ENCODE assay signal across 8 mouse cellular contexts in the genomic region with DNA sequence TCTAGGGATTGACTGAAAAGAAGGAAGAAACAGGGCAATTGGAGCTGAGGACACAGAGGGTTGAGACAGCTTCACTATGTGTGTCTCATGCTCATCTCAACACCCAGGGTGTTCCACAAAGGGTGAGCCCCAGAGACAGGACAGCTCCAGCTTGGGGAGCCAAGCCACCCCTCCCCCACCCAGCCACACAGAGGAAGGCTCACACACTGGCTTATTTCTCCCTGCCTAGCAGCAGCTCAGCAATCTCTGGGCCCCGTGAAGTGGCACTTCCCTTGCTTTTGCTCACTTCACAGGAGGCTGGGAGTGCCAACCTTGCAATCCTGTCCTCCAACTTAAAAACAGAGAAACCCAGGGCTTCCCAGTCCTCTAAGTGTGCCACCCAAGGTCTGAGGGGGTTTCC. TPM values are rescaled to one million over a fixed set of nuclear protein-coding genes. Genes with fewer than 3 reads are reported as not detected.
A peak's percentile ranks its signal among the peaks of the same experiment; 100 is the strongest.
DNase-seq lines count a peak whose midpoint lies in the region; ATAC-seq and TF ChIP-seq lines count a peak whose summit lies in the region.

No protein-coding gene starts in this region.

- intact Hi-C loops in heart, adult 2 months (cut with DNase I) = no loop called here
- intact Hi-C loops in heart, postnatal 25 days (cut with DNase I) = loop anchor here (5.0 kb wide), 1 partner anchor 33 kb away; a partner anchor contains a TSS

- peak; percentile 62 to 68 for DNase-seq in heart, adult 2 months
- no peak for DNase-seq in heart, postnatal 25 days (ENCODE audit: low spot score)
- peak; percentile 41 for DNase-seq in CD4-positive helper T cell, adult 2 months (ENCODE audit: low read depth, low spot score)
- peak; percentile 72 for DNase-seq in lung, postnatal 10 days
- no peak for DNase-seq in right cerebral cortex, adult 18-20 months

- H3K4me3 ChIP-seq in heart, adult 2 months = no peak overlapping the region; the same call in 1 of the 2 replicates
- no peak overlapping the region for H3K4me3 ChIP-seq in embryonic facial prominence, embryonic 12.5 days
- no peak overlapping the region for H3K4me3 ChIP-seq in intestine, postnatal 0 days (ENCODE audit: low read depth, low read length)

- H3K36me3 ChIP-seq in heart, adult 2 months (ENCODE audit: control insufficient read depth, insufficient read depth, low read length) = peaks cover 9% of the 10 kb centered on the region
- H3K36me3 ChIP-seq in embryonic facial prominence, embryonic 12.5 days = peaks cover 6% of the 10 kb centered on the region; the same call in 1 of the 2 replicates
- H3K36me3 ChIP-seq in intestine, postnatal 0 days (ENCODE audit: control insufficient read depth, insufficient read depth) = peaks cover 9% of the 10 kb centered on the region

- peak overlapping the region; percentile 77 for H3K27ac ChIP-seq in heart, adult 2 months
- 0 out of 2 replicates have a peak overlapping the region, but pooled peaks have one; percentile 37 for H3K27ac ChIP-seq in embryonic facial prominence, embryonic 12.5 days
- H3K27ac ChIP-seq in intestine, postnatal 0 days (ENCODE audit: low read depth, low read length) = peak overlapping the region; percentile 84

- ATAC-seq in embryonic facial prominence, embryonic 12.5 days (ENCODE audit: insufficient number of reproducible peaks, insufficient read depth, low FRiP score, low TSS enrichment) = no peak
- no peak for ATAC-seq in intestine, postnatal 0 days
- ATAC-seq in activated CD4-positive, CD25-positive, alpha-beta regulatory T cell, adult 4 months = no peak

- TF ChIP-seq POLR2A in heart, adult 2 months (IDR thresholded peaks at IDR 0.05; ENCODE audit: insufficient read depth, low read depth, low read length) = no peak

- H3K9me3 ChIP-seq in embryonic facial prominence, embryonic 12.5 days = no peaks in the 10 kb centered on the region
- H3K9me3 ChIP-seq in intestine, postnatal 0 days (ENCODE audit: control insufficient read depth) = no peaks in the 10 kb centered on the region

- H3K9ac ChIP-seq in heart, adult 2 months (ENCODE audit: low read depth, low read length) = peak overlapping the region; percentile 27; the same call in 1 of the 2 replicates
- no peak overlapping the region; the same call in 1 of the 2 replicates for H3K9ac ChIP-seq in embryonic facial prominence, embryonic 12.5 days
- H3K9ac ChIP-seq in intestine, postnatal 0 days (ENCODE audit: low read depth, low read length) = no peak overlapping the region

- H3K4me2 ChIP-seq in embryonic facial prominence, embryonic 12.5 days (replicated peaks) = no peak overlapping the region
- peak overlapping the region; percentile 88 for H3K4me2 ChIP-seq in intestine, postnatal 0 days (replicated peaks; ENCODE audit: low read depth)

- TF ChIP-seq EP300 in heart, adult 2 months (IDR thresholded peaks at IDR 0.05; ENCODE audit: insufficient read depth, low read depth, low read length) = no peak

- H3K27me3 ChIP-seq in heart, adult 2 months (ENCODE audit: control insufficient read depth, insufficient read depth, low read length) = no peaks in the 10 kb centered on the region
- no peaks in the 10 kb centered on the region for H3K27me3 ChIP-seq in embryonic facial prominence, embryonic 12.5 days
- H3K27me3 ChIP-seq in intestine, postnatal 0 days (replicated peaks; ENCODE audit: control insufficient read depth, insufficient read depth, low read length) = no peaks in the 10 kb centered on the region

- peaks cover 38% of the 10 kb centered on the region for H3K4me1 ChIP-seq in heart, adult 2 months (ENCODE audit: control insufficient read depth, insufficient read depth, low read length)
- H3K4me1 ChIP-seq in embryonic facial prominence, embryonic 12.5 days = peaks cover 39% of the 10 kb centered on the region
- H3K4me1 ChIP-seq in intestine, postnatal 0 days (replicated peaks; ENCODE audit: control insufficient read depth, insufficient read depth, low read length) = peaks cover 48% of the 10 kb centered on the region

- WGBS in heart, adult 2 months = 11% methylated on average over 1 of the region's 1 CpGs
- 7% methylated on average over 1 of the region's 1 CpGs for WGBS in embryonic facial prominence, embryonic 12.5 days
- 7% methylated on average over 1 of the region's 1 CpGs for WGBS in intestine, postnatal 0 days

- TF ChIP-seq CTCF in heart, adult 2 months (IDR thresholded peaks at IDR 0.05) = no peak
- no peak for TF ChIP-seq CTCF in intestine, postnatal 0 days (IDR thresholded peaks at IDR 0.05; ENCODE audit: low read depth)

- H3K79me2 ChIP-seq in heart, adult 2 months (replicated peaks; ENCODE audit: control insufficient read depth, insufficient read depth, low read length) = peaks cover 2% of the 10 kb centered on the region

RNA-seq across cellular contexts. Expression of a gene that starts 10.1 kb away (rescaled TPM):
- 10 to 100 TPM; 22.4 to 26.3 TPM for total RNA-seq in heart, adult 2 months (2021)
- polyA plus RNA-seq in heart, adult 2 months (2012; rRNA removed) = 22.5 and 34.2 TPM in 2 replicates
- total RNA-seq in heart, postnatal 25 days (2021) = 10 to 100 TPM; 24.8 to 30.5 TPM
- 48.7 and 50.0 TPM in 2 replicates for polyA plus RNA-seq in embryonic facial prominence, embryonic 12.5 days (2016; fragmentation: Nextera tagmentation; extraction: Ambion mirVana)
- 74.2 and 78.1 TPM in 2 replicates for polyA plus RNA-seq in intestine, postnatal 0 days (2015; fragmentation: Nextera tagmentation; extraction: Ambion mirVana)
- 100 to 1,000 TPM; 179 to 195 TPM for polyA plus RNA-seq in activated CD4-positive, CD25-positive, alpha-beta regulatory T cell, adult 4 months (2017; shearing (Covaris generic))

RNA-seq across cellular contexts. Expression of a gene that starts 21.8 kb away (rescaled TPM):
- 10 to 100 TPM; 23.9 to 24.1 TPM for total RNA-seq in heart, adult 2 months (2021)
- 22.8 and 26.8 TPM in 2 replicates for polyA plus RNA-seq in heart, adult 2 months (2012; rRNA removed)
- 10 to 100 TPM; 21.6 to 21.8 TPM for total RNA-seq in heart, postnatal 25 days (2021)
- 24.6 and 25.0 TPM in 2 replicates for polyA plus RNA-seq in embryonic facial prominence, embryonic 12.5 days (2016; fragmentation: Nextera tagmentation; extraction: Ambion mirVana)
- 13.0 and 13.8 TPM in 2 replicates for polyA plus RNA-seq in intestine, postnatal 0 days (2015; fragmentation: Nextera tagmentation; extraction: Ambion mirVana)
- polyA plus RNA-seq in activated CD4-positive, CD25-positive, alpha-beta regulatory T cell, adult 4 months (2017; shearing (Covaris generic)) = 10 to 100 TPM; 39.4 to 46.8 TPM

RNA-seq across cellular contexts. Expression of a gene that starts 35.8 kb away (rescaled TPM):
- 10 to 100 TPM; 59.7 to 65.4 TPM for total RNA-seq in heart, adult 2 months (2021)
- 111 and 124 TPM in 2 replicates for polyA plus RNA-seq in heart, adult 2 months (2012; rRNA removed)
- 10 to 100 TPM; 58.8 to 68.0 TPM for total RNA-seq in heart, postnatal 25 days (2021)
- polyA plus RNA-seq in embryonic facial prominence, embryonic 12.5 days (2016; fragmentation: Nextera tagmentation; extraction: Ambion mirVana) = 78.4 and 83.3 TPM in 2 replicates
- polyA plus RNA-seq in intestine, postnatal 0 days (2015; fragmentation: Nextera tagmentation; extraction: Ambion mirVana) = 34.9 and 35.0 TPM in 2 replicates
- 10 to 100 TPM; 47.6 to 62.3 TPM for polyA plus RNA-seq in activated CD4-positive, CD25-positive, alpha-beta regulatory T cell, adult 4 months (2017; shearing (Covaris generic))

RNA-seq across cellular contexts. Expression of a gene that starts 35.8 kb away (rescaled TPM):
- 10 to 100 TPM; 31.9 to 32.9 TPM for total RNA-seq in heart, adult 2 months (2021)
- 9.9 and 15.6 TPM in 2 replicates for polyA plus RNA-seq in heart, adult 2 months (2012; rRNA removed)
- total RNA-seq in heart, postnatal 25 days (2021) = 10 to 100 TPM; 29.0 to 32.5 TPM
- 46.6 and 46.9 TPM in 2 replicates for polyA plus RNA-seq in embryonic facial prominence, embryonic 12.5 days (2016; fragmentation: Nextera tagmentation; extraction: Ambion mirVana)
- 13.3 and 14.8 TPM in 2 replicates for polyA plus RNA-seq in intestine, postnatal 0 days (2015; fragmentation: Nextera tagmentation; extraction: Ambion mirVana)
- polyA plus RNA-seq in activated CD4-positive, CD25-positive, alpha-beta regulatory T cell, adult 4 months (2017; shearing (Covaris generic)) = 10 to 100 TPM; 33.8 to 33.9 TPM

Comparison
In these comparisons a context has a peak if more than half of its experiments do, and no peak if none do; other contexts are left out.
1. DNase-seq: peak in heart, adult 2 months (2 of 2), CD4-positive helper T cell, adult 2 months (single experiment) and lung, postnatal 10 days (single experiment); none in heart, postnatal 25 days (single experiment) and right cerebral cortex, adult 18-20 months (single experiment).
2. Peak in every context shown above with its lines, with median percentiles within 50 percentile points of each other: H3K27ac ChIP-seq.